Mouse (Mus musculus): ENCODE measurements around the gene Sash3.

Sash3 gene

DNA sequence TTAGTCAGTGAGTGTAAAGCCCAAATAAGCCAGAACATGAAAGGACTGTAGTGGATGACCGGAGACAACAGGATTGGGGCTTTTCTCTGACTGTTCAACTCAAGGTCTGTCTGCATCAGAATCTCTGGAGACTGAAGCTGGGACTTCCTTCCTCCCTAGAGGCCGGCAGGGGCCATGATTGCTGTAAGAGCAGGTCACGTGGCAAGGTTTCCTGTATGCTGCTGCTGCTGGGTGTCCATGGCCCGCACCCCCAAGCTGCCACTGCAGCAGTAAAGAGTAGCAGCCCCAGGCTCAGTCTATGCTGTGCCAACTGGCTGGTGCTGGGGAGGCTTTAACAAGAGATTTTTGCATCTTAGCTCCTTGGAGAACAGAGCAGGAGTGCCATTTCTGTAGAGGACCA, at the start of gene Sash3:
Gene Sash3 (plus strand): TSS at position 175 of the 400 bp plus-strand sequence.
- DNase-seq (ENCODE audit: extremely low spot score, low spot score) = no peak

- DNase-seq (ENCODE audit: extremely low spot score, low spot score) = no peak
These were observed 49.7 kb upstream of the Sash3 start for GRCm38 (mm10) chrX:48096580-48096979.

DNA sequence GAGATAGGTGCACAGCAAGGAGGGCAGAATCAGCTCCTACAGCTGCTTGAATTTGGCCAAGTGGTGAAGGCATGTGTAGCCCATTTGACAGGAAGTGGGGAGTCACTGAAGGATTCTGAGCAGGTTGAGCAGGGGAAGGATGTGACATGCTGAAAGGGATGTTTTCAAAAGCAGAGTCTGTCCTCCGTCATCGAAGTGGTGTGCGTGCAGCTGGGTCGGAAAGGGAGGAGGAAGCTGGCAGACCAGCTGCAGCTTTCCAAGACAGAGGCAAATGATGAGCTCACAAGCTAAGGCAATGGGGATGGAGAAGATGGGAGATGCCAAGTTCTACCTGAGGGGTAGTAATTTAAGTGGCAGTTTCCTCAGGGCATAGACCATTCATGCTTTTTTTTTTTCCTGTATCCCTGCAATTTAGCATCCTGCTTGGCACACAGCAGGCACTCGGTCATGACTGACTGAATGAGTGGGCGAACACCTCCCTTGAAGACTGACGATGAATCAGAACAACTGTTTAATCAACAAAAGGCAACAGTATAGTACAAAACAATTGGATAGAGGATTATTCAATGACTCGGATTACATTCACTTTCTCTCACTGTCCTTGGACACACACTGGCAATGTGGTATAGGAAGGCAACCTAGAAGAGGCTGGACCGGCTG, 47.6 kb upstream of the Sash3 start:
- no peak for DNase-seq (ENCODE audit: extremely low spot score, low spot score)

DNA sequence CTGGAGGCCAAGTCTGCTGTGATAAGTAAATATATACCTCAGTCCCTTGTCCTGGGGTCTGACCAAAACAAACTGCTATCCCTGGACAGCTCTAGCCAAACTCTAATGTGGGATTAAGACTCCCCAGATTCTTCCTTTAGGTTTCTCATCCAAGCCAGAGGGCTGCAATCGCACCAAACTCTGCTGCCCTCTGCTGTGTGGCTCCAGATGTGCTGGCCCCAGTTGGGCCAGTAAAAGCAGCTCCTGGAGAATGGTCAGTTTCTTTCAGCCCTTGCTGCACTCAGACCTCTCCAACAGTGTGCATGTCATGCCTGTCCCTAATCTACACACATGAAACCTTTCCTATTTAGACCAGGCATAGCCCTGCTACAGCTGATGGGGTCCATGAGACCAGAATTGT, 46.4 kb upstream of the Sash3 start:
- no peak for DNase-seq (ENCODE audit: extremely low spot score, low spot score)

GRCm38 (mm10) chrX:48103256-48103655, 43.0 kb upstream of the Sash3 start:
- DNase-seq (ENCODE audit: extremely low spot score, low spot score) = no peak

- DNase-seq (ENCODE audit: extremely low spot score, low spot score) = no peak
These were observed 41.3 kb upstream of the Sash3 start for GRCm38 (mm10) chrX:48104736-48105441.

DNA sequence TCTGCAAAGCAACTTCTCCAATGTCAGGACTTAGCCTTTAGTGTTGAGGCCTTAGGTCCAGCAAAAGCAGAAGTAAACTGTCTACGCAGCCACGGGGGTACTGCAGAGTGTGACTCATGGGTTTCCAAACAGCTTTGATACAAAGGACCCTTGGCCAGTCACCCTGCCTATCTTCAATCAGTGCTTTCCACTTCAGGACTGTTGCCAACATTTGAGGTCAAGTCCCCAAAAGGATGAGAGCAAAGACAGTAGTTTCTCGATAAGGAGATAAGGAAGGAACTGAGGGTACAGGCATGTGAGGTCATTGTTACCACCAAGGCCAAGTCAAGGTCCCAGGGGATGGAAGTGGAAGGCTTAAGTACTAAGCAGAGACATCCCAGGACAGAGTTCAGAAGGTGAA, 40.0 kb upstream of the Sash3 start:
- no peak for DNase-seq (ENCODE audit: extremely low spot score, low spot score)

- peak; percentile 15 for DNase-seq (ENCODE audit: extremely low spot score, low spot score)
These were observed 37.6 kb upstream of the Sash3 start, which contains the start of gene Xpnpep2 for GRCm38 (mm10) chrX:48108394-48109315. Gene Xpnpep2 (plus strand): TSS chrX:48108725.

DNA sequence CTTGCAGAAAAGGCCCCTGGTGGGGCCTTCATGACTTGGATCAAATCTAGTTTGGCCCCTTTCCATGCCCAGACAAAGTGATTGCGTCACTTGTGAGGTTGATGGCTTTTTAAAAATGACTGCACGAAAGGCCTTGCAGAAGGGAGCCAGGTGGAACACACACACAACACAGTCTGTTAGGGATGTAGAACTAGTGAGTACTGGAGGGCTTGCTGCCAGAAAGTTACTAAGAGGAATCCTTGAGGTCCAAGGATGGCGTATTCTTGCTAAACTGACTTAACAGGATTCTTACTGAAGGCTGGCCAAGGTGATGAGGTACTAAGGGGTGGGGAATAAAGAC, 37.0 kb upstream of the Sash3 start:
- DNase-seq (ENCODE audit: extremely low spot score, low spot score) = no peak

GRCm38 (mm10) chrX:48119294-48119693, 26.9 kb upstream of the Sash3 start:
- no peak for DNase-seq (ENCODE audit: extremely low spot score, low spot score)

- peak; percentile 49 for DNase-seq (ENCODE audit: extremely low spot score, low spot score)
These were observed 21.8 kb upstream of the Sash3 start for GRCm38 (mm10) chrX:48124132-48125071.

- DNase-seq (ENCODE audit: extremely low spot score, low spot score) = no peak
These were observed 19.2 kb upstream of the Sash3 start for GRCm38 (mm10) chrX:48126903-48127476.

DNA sequence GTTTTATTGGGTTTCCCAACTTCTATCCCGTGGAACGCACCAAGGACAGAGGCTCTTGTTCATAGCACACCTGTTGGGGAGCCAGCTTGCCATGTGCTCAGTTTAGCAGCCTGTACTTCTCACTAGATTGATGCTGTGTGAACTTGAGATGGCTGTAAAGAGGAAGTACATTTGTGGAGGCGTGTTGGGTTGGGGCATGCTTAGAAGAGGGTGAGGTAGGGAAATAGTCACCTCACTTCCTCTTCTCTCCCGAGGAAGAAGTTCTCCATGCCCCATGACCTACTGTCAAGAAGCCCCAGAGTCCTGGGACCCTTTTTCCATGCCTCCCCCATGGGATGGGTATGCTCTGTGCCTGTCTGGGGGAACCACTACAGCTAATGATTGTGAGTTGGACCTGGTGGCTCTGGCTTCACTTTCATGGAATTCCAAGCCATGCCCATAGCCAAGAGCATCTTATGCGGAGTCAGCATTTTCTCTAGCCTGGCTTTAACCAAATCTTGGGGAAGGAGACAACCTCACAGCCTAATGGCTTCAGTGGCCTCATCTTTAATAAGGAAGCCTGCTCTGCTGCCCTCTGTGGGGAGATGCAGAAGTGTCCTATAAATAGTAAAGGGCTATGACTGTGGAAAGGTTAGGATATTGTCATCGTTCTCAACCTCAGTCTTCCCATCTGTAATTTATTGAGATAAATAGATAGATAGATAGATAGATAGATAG, 18.6 kb upstream of the Sash3 start:
- no peak for DNase-seq (ENCODE audit: extremely low spot score, low spot score)

- no peak for DNase-seq (ENCODE audit: extremely low spot score, low spot score)
These were observed 17.1 kb upstream of the Sash3 start for GRCm38 (mm10) chrX:48129167-48129566.

GRCm38 (mm10) chrX:48136935-48137334, 9.3 kb upstream of the Sash3 start:
- no peak for DNase-seq (ENCODE audit: extremely low spot score, low spot score)

DNA sequence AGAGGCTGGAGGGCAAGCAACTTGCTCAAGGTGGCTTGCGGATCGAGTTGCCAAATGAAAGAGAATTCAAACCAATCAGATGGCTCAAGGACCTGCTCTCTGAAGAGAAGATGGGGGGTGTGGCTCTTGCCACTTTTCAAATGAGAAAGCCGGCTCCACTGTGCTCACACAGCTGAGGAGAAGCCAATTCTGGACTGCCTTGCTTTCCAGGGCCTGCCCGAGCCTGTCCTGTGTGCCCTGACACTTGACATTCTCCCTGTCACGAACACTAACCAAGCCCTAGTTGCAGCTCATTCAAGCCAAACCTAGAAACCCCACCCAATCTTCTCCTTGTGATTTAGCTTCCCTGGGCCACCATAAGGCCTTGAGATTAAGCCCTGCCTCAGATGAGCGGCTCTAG, 8.2 kb upstream of the Sash3 start:
- DNase-seq (ENCODE audit: extremely low spot score, low spot score) = no peak

DNA sequence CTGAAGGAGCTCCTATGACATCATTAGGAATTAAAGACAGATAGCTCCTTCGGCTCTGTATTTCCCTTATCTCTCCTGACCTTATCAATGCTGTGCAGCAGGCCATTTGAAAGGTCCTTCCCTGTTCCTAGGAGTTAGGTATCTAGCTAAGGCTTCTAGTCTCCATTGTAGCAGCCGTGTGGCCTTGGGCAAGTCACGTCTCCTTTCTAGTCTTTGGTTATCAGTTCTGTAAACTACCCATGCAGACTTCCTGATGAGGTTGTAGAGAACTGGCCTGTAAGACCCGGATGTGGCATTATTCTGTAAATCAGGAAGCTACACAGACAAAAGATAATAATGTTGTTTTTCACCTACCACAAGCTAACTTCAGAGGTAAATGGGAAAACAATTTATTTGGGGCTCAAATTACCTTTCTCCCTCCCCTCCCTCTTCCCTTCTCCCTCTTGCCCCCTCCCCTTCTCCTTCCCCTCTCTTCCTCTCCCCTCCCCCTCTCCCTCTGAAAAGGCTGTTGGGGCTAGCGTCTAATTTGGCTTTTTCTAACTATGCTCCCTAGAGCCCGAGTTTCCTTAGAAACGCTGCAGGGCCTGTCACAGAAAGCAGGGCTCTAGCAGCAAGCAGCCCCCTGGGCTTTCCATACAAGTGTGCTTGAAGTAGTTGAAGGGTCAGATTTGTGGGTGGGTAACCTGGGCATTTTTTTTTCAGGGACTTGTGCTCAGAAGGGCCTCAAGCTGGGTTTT, 7.5 kb upstream of the Sash3 start:
- no peak for DNase-seq (ENCODE audit: extremely low spot score, low spot score)

DNA sequence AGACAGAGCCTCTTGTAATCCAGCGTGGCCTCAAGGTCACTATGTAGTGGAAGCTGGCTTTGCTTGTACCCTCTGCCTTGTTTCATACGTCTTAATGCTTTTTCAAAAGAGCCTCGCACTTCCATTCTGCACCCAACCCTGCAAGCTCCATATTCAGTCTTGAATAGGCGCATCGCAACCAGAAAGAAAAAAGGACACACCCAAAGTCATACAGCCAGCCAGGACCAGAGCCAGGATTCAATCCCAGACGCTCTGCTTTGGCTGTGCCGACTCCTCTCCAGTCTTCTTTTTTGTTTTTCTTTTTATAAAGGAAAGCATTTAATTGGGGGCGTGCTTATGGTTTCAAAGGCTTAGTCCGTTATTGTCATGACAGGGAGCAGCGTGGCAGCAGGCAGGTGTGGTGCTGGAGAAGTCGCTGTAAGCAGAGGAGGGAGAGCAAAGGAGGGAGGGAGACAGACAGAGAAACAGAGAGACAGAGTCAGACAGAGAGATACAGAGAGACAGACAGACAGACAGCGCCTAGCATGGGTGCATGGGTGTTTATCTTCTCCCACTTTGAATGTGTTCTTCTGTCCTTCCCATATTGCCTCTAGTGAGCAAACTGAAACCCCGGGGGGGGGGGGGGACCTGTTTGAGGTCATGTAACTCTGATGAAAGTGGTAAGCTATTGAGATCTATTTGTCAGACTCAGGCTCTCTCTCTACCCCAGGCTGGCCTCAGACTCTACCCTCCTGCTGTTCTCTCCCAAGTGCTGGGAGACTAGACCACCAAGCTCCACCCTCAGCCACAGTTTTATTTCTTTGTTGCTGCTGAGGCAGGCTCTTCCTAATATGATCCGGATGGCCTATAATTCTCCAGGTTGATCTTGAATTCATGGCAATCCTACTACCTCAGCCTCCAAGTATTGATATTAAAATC, 6.6 kb upstream of the Sash3 start:
- DNase-seq (ENCODE audit: extremely low spot score, low spot score) = no peak

All from neural tube, embryonic 10.5 days (tissue).